Mouse (Mus musculus) E14TG2a.4 (cell line): ENCODE measurements around the gene Fshr.

Experiments
- CTCF ChIP-seq: conservative IDR thresholded peaks from 2 replicates; pipeline ENCODE4 v1.5.1; 2014; ENCODE audit warnings: low read length
- NANOG ChIP-seq: IDR thresholded peaks from 2 replicates; pipeline ENCODE4 v1.6.1; 2014; ENCODE audit warnings: borderline replicate concordance, low read length, mixed read lengths
- POU5F1 ChIP-seq: IDR thresholded peaks from 2 replicates; pipeline ENCODE4 v1.6.1; 2014; ENCODE audit warnings: low read length, borderline replicate concordance

GRCm38 (mm10) chr17:89144806-89145205, 55.7 kb downstream of the Fshr start:
- TF ChIP-seq CTCF (no peak), NANOG (no peak), POU5F1 (no peak)
